Mouse (Mus musculus): ENCODE measurements around the gene Rnase2b. TPM values are rescaled to one million over a fixed set of nuclear protein-coding genes. Genes with fewer than 3 reads are reported as not detected.
"Not testable (repeated sequence)": the region's sequence is repeated elsewhere in the genome, so short reads cannot be mapped to it uniquely, and the experiment has no call there.

The Rnase2b gene
- polyA plus RNA-seq (2015; fragmentation: Nextera tagmentation; extraction: Ambion mirVana): not detected in 2 replicates

DNA sequence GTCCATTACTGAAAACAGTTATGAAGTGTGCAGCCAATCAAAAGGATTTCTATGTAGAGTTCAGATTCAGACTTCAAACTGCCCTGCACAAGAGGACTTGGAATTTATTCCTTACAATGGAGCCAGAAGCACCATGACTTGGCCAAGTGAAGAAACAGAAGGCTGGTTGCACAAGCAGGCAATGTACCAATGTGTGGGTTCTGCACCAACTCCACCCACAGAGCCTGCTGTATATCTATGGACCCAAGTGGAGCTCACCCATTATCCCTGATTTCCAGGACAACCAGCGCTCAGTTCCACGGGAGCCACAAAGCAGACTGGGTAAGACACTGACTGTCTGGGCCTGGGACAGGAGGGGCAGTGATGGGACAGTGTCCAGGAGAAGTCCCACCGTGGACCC lies at the start of gene Rnase2b:
Rnase2b (plus strand) TSS at position 285 of the 400 bp plus-strand sequence.
- WGBS: 96% methylated on average over 3 of the region's 3 CpGs
- not testable (repeated sequence) for H3K4me2 ChIP-seq (ENCODE audit: low read depth, low read length); H3K27ac ChIP-seq (ENCODE audit: low read length); H3K4me3 ChIP-seq (ENCODE audit: low read length); H3K9me3 ChIP-seq (replicated peaks; ENCODE audit: control insufficient read depth, low read length); H3K4me1 ChIP-seq (ENCODE audit: control insufficient read depth, insufficient read depth, low read length); H3K36me3 ChIP-seq (ENCODE audit: control insufficient read depth, insufficient read depth); H3K27me3 ChIP-seq (ENCODE audit: control insufficient read depth, insufficient read depth, low read length); ATAC-seq (replicated peaks; ENCODE audit: extremely low read depth, insufficient read depth, low FRiP score); H3K9ac ChIP-seq (ENCODE audit: low read length)

DNA sequence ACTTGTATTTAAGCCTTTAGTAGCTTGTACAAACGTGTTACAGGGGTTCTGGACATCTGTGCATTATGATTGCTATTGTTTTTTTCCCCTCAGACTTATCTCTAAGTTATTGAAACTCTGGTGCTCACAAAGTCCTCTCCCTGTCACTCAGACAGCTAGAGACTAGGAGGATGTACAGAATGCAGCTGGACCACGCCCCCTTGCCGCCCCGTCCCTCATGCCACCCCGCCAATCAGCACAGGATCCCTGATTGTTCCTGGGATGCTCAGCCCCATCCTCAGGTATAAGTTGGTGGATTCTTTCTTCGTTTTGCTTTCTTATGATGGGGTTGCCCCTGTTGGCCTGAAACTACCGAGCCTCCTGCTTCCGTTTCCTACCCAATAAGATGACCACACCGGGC lies 48.6 kb upstream of the Rnase2b start:
- no peak overlapping the region for H3K4me3 ChIP-seq (ENCODE audit: low read length)
- H3K9me3 ChIP-seq (replicated peaks; ENCODE audit: control insufficient read depth, low read length): peaks cover 6% of the 10 kb centered on the region; the same call in 1 of the 2 replicates
- no peaks in the 10 kb centered on the region for H3K27me3 ChIP-seq (ENCODE audit: control insufficient read depth, insufficient read depth, low read length)
- 0 out of 2 replicates have a peak, but pooled peaks cover 2% of the 10 kb centered on the region for H3K4me1 ChIP-seq (ENCODE audit: control insufficient read depth, insufficient read depth, low read length)
- 45% methylated on average over 9 of the region's 9 CpGs for WGBS
- no peaks in the 10 kb centered on the region for H3K36me3 ChIP-seq (ENCODE audit: control insufficient read depth, insufficient read depth)
- no peak overlapping the region for H3K27ac ChIP-seq (ENCODE audit: low read length)
- no peak overlapping the region for H3K9ac ChIP-seq (ENCODE audit: low read length)
- no peak for ATAC-seq (replicated peaks; ENCODE audit: extremely low read depth, insufficient read depth, low FRiP score)
- H3K4me2 ChIP-seq (ENCODE audit: low read depth, low read length): no peak overlapping the region

DNA sequence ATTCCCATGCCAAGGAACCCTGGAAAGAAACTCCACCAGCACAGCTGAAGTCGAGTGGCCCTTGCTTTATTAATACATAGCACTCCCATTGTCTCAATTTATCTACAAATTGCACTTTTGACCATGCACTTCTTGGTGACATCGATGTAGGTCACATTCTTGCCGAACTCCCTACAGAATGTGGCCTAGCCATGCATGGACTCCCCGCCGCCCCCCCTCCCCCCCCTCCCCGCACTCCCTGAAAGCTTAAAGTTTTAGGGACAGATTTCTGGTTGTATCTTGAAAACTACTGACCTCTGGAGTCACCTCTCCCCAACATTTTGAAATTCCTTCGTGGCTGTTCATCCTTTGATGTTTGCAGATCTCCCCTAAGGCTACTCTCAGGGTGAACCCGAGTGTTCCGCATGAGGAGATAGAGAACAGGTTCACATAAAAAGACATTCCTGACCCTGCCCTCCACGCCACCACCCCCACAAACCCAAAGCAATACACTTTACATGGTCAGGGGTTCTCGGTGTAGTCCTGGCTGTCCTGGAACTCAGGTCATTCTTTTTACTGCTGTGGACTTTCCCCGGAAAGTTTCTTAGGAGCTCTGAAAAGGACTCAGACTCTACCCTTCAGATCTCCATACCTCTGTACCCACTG lies 48.0 kb upstream of the Rnase2b start, which contains the start of gene Eddm3b:
Eddm3b (plus strand) TSS at position 511 of the 645 bp plus-strand sequence.
- no peak for ATAC-seq (replicated peaks; ENCODE audit: extremely low read depth, insufficient read depth, low FRiP score)
- no peak within 1 kb of the TSS for H3K4me3 ChIP-seq (ENCODE audit: low read length)
- H3K27ac ChIP-seq (ENCODE audit: low read length): no peak within 1 kb of the TSS
- H3K4me1 ChIP-seq (ENCODE audit: control insufficient read depth, insufficient read depth, low read length): 0 out of 2 replicates have a peak, but pooled peaks cover 2% of the 10 kb centered on the region
- 47% methylated on average over 12 of the region's 12 CpGs for WGBS
- no peaks in the 10 kb centered on the region for H3K36me3 ChIP-seq (ENCODE audit: control insufficient read depth, insufficient read depth)
- H3K9ac ChIP-seq (ENCODE audit: low read length): no peak within 1 kb of the TSS
- H3K27me3 ChIP-seq (ENCODE audit: control insufficient read depth, insufficient read depth, low read length): no peaks in the 10 kb centered on the region
- H3K9me3 ChIP-seq (replicated peaks; ENCODE audit: control insufficient read depth, low read length): peaks cover 6% of the 10 kb centered on the region; the same call in 1 of the 2 replicates
- H3K4me2 ChIP-seq (ENCODE audit: low read depth, low read length): no peak within 1 kb of the TSS

DNA sequence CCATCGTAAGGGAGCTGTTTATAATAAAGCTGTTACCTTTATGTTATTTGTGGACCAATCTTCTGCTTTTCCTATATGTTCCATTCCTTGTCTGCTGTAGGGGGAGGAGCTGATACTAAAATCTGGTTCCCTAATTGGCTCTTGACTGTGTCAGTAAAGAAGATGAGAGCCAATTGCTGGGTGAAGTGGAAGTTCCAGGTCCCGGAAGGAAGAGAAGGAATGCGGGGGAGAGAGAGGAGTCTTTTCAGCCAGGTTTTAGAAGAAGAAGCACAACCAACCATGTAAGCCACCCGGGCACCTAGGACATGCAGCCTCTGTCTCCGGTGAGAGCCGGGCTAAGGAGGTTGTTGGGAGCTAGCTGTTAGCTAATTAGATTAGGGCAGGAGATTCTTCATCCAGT lies 36.4 kb upstream of the Rnase2b start:
- Histone ChIP-seq H3K9ac (ENCODE audit: low read length) (no peak overlapping the region), H3K36me3 (ENCODE audit: control insufficient read depth, insufficient read depth) (no peaks in the 10 kb centered on the region), H3K4me3 (ENCODE audit: low read length) (no peak overlapping the region), H3K4me2 (ENCODE audit: low read depth, low read length) (no peak overlapping the region), H3K4me1 (ENCODE audit: control insufficient read depth, insufficient read depth, low read length) (peaks cover 4% of the 10 kb centered on the region; the same call in 1 of the 2 replicates), H3K27me3 (ENCODE audit: control insufficient read depth, insufficient read depth, low read length) (no peaks in the 10 kb centered on the region), H3K9me3 (replicated peaks; ENCODE audit: control insufficient read depth, low read length) (0 out of 2 replicates have a peak, but pooled peaks cover 2% of the 10 kb centered on the region), H3K27ac (ENCODE audit: low read length) (no peak overlapping the region)
- no peak for ATAC-seq (replicated peaks; ENCODE audit: extremely low read depth, insufficient read depth, low FRiP score)
- 79% methylated on average over 6 of the region's 6 CpGs for WGBS

DNA sequence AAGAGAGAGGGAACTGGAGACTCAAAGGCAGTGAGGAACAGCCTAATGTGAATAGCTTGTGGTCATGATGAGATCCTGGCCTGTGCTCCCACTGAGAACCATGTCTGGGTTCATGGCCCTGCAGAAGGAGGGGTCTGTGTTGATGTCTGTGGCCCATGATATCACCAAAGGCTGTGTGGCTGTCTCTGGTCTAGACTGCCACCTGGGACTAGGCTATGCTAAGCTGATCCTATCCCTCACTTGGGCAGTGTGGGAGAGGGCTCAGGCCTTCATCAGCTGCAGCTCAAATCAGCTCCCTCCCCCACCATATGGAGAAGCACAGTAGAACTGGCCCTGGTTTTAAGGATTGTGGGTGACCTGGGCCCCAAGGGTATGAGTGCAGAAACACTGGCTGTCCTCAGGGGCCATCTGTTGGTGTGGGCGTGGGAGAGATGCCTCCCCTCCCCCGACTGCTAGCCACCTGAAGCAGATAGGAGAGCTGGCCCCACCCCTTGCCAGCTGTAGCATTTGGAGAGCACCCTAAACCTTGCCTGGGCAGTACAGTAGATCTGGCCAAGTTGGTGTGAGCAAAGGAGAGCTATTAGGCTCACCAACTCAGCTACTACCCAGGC lies 34.3 kb upstream of the Rnase2b start:
- Histone ChIP-seq H3K9me3 (replicated peaks; ENCODE audit: control insufficient read depth, low read length) (0 out of 2 replicates have a peak, but pooled peaks cover 2% of the 10 kb centered on the region), H3K27ac (ENCODE audit: low read length) (no peak overlapping the region), H3K4me3 (ENCODE audit: low read length) (no peak overlapping the region), H3K27me3 (ENCODE audit: control insufficient read depth, insufficient read depth, low read length) (no peaks in the 10 kb centered on the region), H3K9ac (ENCODE audit: low read length) (no peak overlapping the region), H3K36me3 (ENCODE audit: control insufficient read depth, insufficient read depth) (no peaks in the 10 kb centered on the region), H3K4me1 (ENCODE audit: control insufficient read depth, insufficient read depth, low read length) (peaks cover 4% of the 10 kb centered on the region; the same call in 1 of the 2 replicates), H3K4me2 (ENCODE audit: low read depth, low read length) (no peak overlapping the region)
- ATAC-seq (replicated peaks; ENCODE audit: extremely low read depth, insufficient read depth, low FRiP score): no peak
- 55% methylated on average over 2 of the region's 2 CpGs for WGBS

DNA sequence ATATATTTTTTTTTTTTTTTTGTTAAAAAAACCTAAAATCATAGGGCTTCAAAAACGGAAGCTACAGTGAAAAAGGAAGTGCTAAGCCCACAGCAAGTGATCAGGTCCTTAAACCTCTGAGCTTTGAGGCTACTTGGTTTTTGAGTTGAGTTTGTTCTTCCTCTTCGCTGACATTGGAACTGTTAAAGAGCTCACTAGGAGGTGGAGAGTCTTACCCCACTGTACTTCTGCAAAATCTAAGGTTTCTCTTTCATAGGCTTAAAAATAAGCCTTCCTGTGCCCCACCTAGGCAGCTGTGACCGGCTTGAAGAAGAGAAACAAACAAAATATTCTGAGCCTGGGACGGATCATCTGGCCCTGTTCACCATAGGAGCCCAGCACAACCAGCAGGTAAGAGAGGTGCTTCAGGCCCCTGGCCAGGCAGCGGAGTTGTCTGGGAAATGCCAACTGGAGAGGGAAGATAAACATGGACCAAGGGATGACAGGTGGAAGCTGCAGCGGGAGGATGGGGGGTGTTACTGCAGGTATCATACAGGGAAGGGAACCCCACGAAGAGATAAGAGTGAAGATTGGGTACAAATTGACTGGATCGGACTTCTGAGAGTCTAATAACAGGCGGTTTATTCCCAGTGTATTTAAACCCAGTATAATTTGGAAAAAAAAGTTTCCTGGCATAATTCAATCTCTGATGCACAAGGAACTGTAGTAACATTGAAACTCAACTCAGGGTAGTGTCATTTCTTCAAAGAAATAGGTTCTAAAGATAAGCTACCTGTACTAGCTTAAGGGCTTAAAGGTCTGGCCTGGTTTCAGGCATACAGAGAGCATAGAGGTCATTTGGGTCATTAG lies 33.1 kb upstream of the Rnase2b start:
- 69% methylated on average over 9 of the region's 9 CpGs for WGBS
- Histone ChIP-seq H3K9ac (ENCODE audit: low read length) (no peak overlapping the region), H3K27ac (ENCODE audit: low read length) (no peak overlapping the region), H3K4me3 (ENCODE audit: low read length) (no peak overlapping the region), H3K36me3 (ENCODE audit: control insufficient read depth, insufficient read depth) (no peaks in the 10 kb centered on the region), H3K4me1 (ENCODE audit: control insufficient read depth, insufficient read depth, low read length) (peaks cover 4% of the 10 kb centered on the region; the same call in 1 of the 2 replicates), H3K4me2 (ENCODE audit: low read depth, low read length) (no peak overlapping the region), H3K27me3 (ENCODE audit: control insufficient read depth, insufficient read depth, low read length) (no peaks in the 10 kb centered on the region), H3K9me3 (replicated peaks; ENCODE audit: control insufficient read depth, low read length) (0 out of 2 replicates have a peak, but pooled peaks cover 2% of the 10 kb centered on the region)
- ATAC-seq (replicated peaks; ENCODE audit: extremely low read depth, insufficient read depth, low FRiP score): no peak

DNA sequence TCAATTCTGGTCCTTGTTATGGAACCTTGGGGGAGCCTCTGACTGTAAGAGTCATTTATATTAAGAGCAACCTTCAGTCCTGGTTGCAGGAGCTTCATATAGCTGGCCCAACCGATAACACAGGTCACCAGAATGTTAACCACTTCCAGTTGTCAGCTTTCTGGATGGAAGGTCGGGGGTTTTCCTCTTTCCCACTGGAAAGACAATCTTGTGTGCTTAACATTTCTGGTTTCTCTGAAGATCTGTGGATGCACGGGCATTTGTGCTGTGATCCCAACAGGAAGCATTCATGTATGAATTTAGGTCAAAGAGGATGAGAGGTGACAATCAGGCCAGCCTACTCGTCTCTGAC lies 32.5 kb upstream of the Rnase2b start:
- H3K4me1 ChIP-seq (ENCODE audit: control insufficient read depth, insufficient read depth, low read length): peaks cover 4% of the 10 kb centered on the region; the same call in 1 of the 2 replicates
- WGBS: 52% methylated on average over 4 of the region's 4 CpGs
- 0 out of 2 replicates have a peak, but pooled peaks cover 2% of the 10 kb centered on the region for H3K9me3 ChIP-seq (replicated peaks; ENCODE audit: control insufficient read depth, low read length)
- H3K4me3 ChIP-seq (ENCODE audit: low read length): no peak overlapping the region
- no peaks in the 10 kb centered on the region for H3K27me3 ChIP-seq (ENCODE audit: control insufficient read depth, insufficient read depth, low read length)
- H3K9ac ChIP-seq (ENCODE audit: low read length): no peak overlapping the region
- no peak overlapping the region for H3K4me2 ChIP-seq (ENCODE audit: low read depth, low read length)
- H3K36me3 ChIP-seq (ENCODE audit: control insufficient read depth, insufficient read depth): no peaks in the 10 kb centered on the region
- no peak overlapping the region for H3K27ac ChIP-seq (ENCODE audit: low read length)
- no peak for ATAC-seq (replicated peaks; ENCODE audit: extremely low read depth, insufficient read depth, low FRiP score)

DNA sequence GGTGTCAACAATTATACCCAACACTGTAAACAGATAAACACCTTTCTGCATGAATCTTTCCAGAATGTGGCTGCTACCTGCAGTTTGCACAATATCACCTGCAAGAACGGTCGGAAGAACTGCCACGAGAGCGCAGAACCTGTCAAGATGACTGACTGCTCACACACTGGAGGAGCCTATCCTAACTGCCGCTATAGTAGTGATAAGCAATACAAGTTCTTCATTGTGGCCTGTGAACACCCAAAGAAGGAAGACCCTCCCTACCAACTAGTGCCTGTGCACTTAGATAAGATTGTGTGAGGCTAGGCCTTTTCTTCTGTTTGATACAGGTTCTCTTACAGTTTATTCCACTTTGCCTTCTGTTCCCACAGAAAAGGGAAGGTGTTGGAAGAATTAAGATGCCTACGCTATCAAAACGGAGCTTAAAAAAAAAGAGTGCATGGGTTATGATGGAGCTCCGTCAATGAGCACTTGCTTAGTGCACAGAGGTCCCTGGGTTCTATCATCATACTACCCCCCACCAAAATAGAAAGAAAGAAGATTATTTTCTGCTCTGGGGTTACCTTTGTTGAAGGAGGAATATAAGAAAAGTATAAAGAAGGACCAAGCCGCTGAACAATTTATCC lies 31.6 kb upstream of the Rnase2b start:
- no peak overlapping the region for H3K4me3 ChIP-seq (ENCODE audit: low read length)
- ATAC-seq (replicated peaks; ENCODE audit: extremely low read depth, insufficient read depth, low FRiP score): no peak
- no peak overlapping the region for H3K27ac ChIP-seq (ENCODE audit: low read length)
- H3K36me3 ChIP-seq (ENCODE audit: control insufficient read depth, insufficient read depth): no peaks in the 10 kb centered on the region
- H3K27me3 ChIP-seq (ENCODE audit: control insufficient read depth, insufficient read depth, low read length): no peaks in the 10 kb centered on the region
- 61% methylated on average over 9 of the region's 9 CpGs for WGBS
- peaks cover 4% of the 10 kb centered on the region; the same call in 1 of the 2 replicates for H3K4me1 ChIP-seq (ENCODE audit: control insufficient read depth, insufficient read depth, low read length)
- H3K4me2 ChIP-seq (ENCODE audit: low read depth, low read length): no peak overlapping the region
- no peak overlapping the region for H3K9ac ChIP-seq (ENCODE audit: low read length)
- H3K9me3 ChIP-seq (replicated peaks; ENCODE audit: control insufficient read depth, low read length): 0 out of 2 replicates have a peak, but pooled peaks cover 2% of the 10 kb centered on the region
